Mouse (Mus musculus) stomach, embryonic 16.5 days (tissue): Measurements from ENCODE around the gene Ccl22. TPM values are rescaled to one million over a fixed set of nuclear protein-coding genes. Genes with fewer than 3 reads are reported as not detected.

ENCODE experiments used
- ATAC-seq: fragments of 200-750 bp; cut with Nextera tagmentation; 2 replicates; pipeline ENCODE4 v1.8.0; 2017; ENCODE audit warnings: moderate number of reproducible peaks, moderate TSS enrichment; ENCODE audit not compliant: insufficient read depth, low FRiP score
- H3K27ac ChIP-seq: fragments of 300-500 bp; sonication (generic); 2 replicates; pipeline ENCODE4 v1.5.1; 2014; ENCODE audit warnings: low read length
- H3K27me3 ChIP-seq: fragments of 300-500 bp; sonication (generic); 2 replicates; pipeline ENCODE4 v1.6.1; 2014; ENCODE audit warnings: low read length, control low read depth, mixed read lengths; ENCODE audit not compliant: control insufficient read depth, insufficient read depth
- H3K36me3 ChIP-seq: fragments of 300-500 bp; sonication (generic); 2 replicates; pipeline ENCODE4 v1.6.1; 2014; ENCODE audit warnings: low read length; ENCODE audit not compliant: control insufficient read depth, insufficient read depth
- H3K4me1 ChIP-seq: fragments of 300-500 bp; sonication (generic); 2 replicates; pipeline ENCODE4 v1.6.1; 2014; ENCODE audit warnings: low read length, control low read depth, mixed read lengths; ENCODE audit not compliant: control insufficient read depth, insufficient read depth
- H3K4me2 ChIP-seq: fragments of 300-500 bp; sonication (generic); 2 replicates; pipeline ENCODE4 v1.6.1; 2014; ENCODE audit warnings: low read depth, low read length, mixed read lengths
- H3K4me3 ChIP-seq: fragments of 300-500 bp; sonication (generic); replicated peaks from 2 replicates; pipeline ENCODE4 v1.5.1; 2014; ENCODE audit warnings: mild to moderate bottlenecking, low read length
- H3K9ac ChIP-seq: fragments of 300-500 bp; sonication (generic); 2 replicates; pipeline ENCODE4 v1.6.1; 2014; ENCODE audit warnings: low read length
- H3K9me3 ChIP-seq: fragments of 300-500 bp; sonication (generic); replicated peaks from 2 replicates; pipeline ENCODE4 v1.6.1; 2016; ENCODE audit warnings: low read length, control low read depth; ENCODE audit not compliant: control insufficient read depth
- WGBS: fragments of 180-500 bp; shearing (Covaris S2); extraction: QIAGEN DNeasy Blood & Tissue Kit; methylation state at CpG from one replicate; pipeline ENCODE4 v1.1.7; 2014; 5-methylcytosine and 5-hydroxymethylcytosine counted together
- polyA plus RNA-seq: library from polyadenylated mRNA; unstranded; fragments of >200 nt; fragmentation: Nextera tagmentation; extraction: Ambion mirVana; gene quantifications from 2 replicates; pipeline ENCODE4 v1.2.1, GENCODE M21; 2015

Ccl22 gene
- polyA plus RNA-seq, 1 experiment from 2014 or later: not detected

- no peak for ATAC-seq
- no peak overlapping the region for H3K4me2 ChIP-seq
- no peaks in the 10 kb centered on the region for H3K9me3 ChIP-seq
- no peaks in the 10 kb centered on the region for H3K36me3 ChIP-seq
- no peak overlapping the region for H3K4me3 ChIP-seq
- no peak overlapping the region for H3K9ac ChIP-seq
- H3K27ac ChIP-seq: no peak overlapping the region
- no peaks in the 10 kb centered on the region for H3K27me3 ChIP-seq
- H3K4me1 ChIP-seq: no peaks in the 10 kb centered on the region
- 84% methylated on average over 4 of the region's 4 CpGs for WGBS
Observed at GRCm38 (mm10) chr8:94794368-94794767, 49.0 kb downstream of the Ccl22 start.

- no peak overlapping the region for H3K27ac ChIP-seq
- no peaks in the 10 kb centered on the region for H3K4me1 ChIP-seq
- no peak for ATAC-seq
- no peaks in the 10 kb centered on the region for H3K36me3 ChIP-seq
- H3K9me3 ChIP-seq: no peaks in the 10 kb centered on the region
- no peak overlapping the region for H3K4me3 ChIP-seq
- no peaks in the 10 kb centered on the region for H3K27me3 ChIP-seq
- H3K4me2 ChIP-seq: no peak overlapping the region
- WGBS: 97% methylated on average over 2 of the region's 2 CpGs
- no peak overlapping the region for H3K9ac ChIP-seq
Observed at GRCm38 (mm10) chr8:94794782-94795181, 49.4 kb downstream of the Ccl22 start.

GRCm38 (mm10) chr8:94800278-94800968 is 55.0 kb downstream of the Ccl22 start:
- H3K9me3 ChIP-seq: no peaks in the 10 kb centered on the region
- 59% methylated on average over 7 of the region's 7 CpGs for WGBS
- no peak for ATAC-seq
- H3K27ac ChIP-seq: no peak overlapping the region
- H3K27me3 ChIP-seq: no peaks in the 10 kb centered on the region
- H3K4me1 ChIP-seq: no peaks in the 10 kb centered on the region
- no peak overlapping the region for H3K4me3 ChIP-seq
- H3K9ac ChIP-seq: no peak overlapping the region
- H3K4me2 ChIP-seq: no peak overlapping the region
- H3K36me3 ChIP-seq: no peaks in the 10 kb centered on the region

Other genes starting within 250 kb of the Ccl22 start
- gene Cpne2, start 212.6 kb upstream of the Ccl22 start, polyA plus RNA-seq: 9.3 and 9.5 TPM in 2 replicates
- 33.3 and 34.0 TPM in 2 replicates for gene Rspry1, start 143.7 kb upstream of the Ccl22 start, polyA plus RNA-seq
- gene Fam192a, start 143.6 kb upstream of the Ccl22 start, polyA plus RNA-seq: 58.4 and 58.6 TPM in 2 replicates
- gene Arl2bp, start 79.0 kb upstream of the Ccl22 start, polyA plus RNA-seq: 112 and 113 TPM in 2 replicates
- gene Pllp, start 49.3 kb upstream of the Ccl22 start, polyA plus RNA-seq: 125 and 188 TPM in 2 replicates
- 11.6 and 16.4 TPM in 2 replicates for gene Cx3cl1, start 26.4 kb downstream of the Ccl22 start, polyA plus RNA-seq
- 0.30 TPM in 1 of 2 replicates, not detected in the other for gene Ccl17, start 64.9 kb downstream of the Ccl22 start, polyA plus RNA-seq
- gene Coq9, start 92.7 kb downstream of the Ccl22 start, polyA plus RNA-seq: 84.6 and 94.3 TPM in 2 replicates
- gene Ciapin1, start 92.8 kb downstream of the Ccl22 start, polyA plus RNA-seq: 78.3 and 84.7 TPM in 2 replicates
- gene Polr2c, start 111.9 kb downstream of the Ccl22 start, polyA plus RNA-seq: 128 and 129 TPM in 2 replicates
- 28.8 and 29.5 TPM in 2 replicates for gene Dok4, start 130.7 kb downstream of the Ccl22 start, polyA plus RNA-seq
- gene Ccdc102a, start 172.5 kb downstream of the Ccl22 start, polyA plus RNA-seq: 10.9 and 14.8 TPM in 2 replicates
- gene Adgrg5, start 178.1 kb downstream of the Ccl22 start, polyA plus RNA-seq: 0.44 and 0.45 TPM in 2 replicates
- gene Adgrg1, start 229.2 kb downstream of the Ccl22 start, polyA plus RNA-seq: 51.1 and 65.2 TPM in 2 replicates